Comparison of ENCODE assay signal across 18 mouse cellular contexts in the genomic region with DNA sequence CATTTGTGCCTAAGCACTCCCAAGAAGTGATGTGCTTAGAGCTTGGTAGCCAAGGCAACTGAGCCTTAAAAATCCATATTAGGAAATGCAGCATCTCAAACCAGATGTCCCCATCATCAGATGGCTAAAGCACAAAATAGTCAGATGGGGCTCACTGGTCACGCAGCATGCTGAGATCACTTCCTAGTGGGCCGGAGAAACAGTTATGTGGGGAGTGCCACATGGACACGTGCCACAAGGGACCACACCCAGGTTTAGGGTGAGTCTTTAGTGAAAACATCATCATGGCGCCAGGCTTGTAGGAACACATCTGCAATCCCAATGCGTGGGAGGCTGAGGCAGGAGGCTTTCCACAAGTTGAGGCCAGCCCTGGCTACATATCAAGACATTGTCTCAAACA. TPM values are rescaled to one million over a fixed set of nuclear protein-coding genes. Genes with fewer than 3 reads are reported as not detected.
"Had no signal": no experiment of that assay in that cellular context is flagged by ENCODE, and none has a peak within 500 bp of the region (broad histone marks: within the 10 kb centered on the region; RNA-seq: fewer than 3 reads in every experiment).

No protein-coding gene starts in this region.

- DNase-seq: cerebellum, postnatal 10 days; cerebellum, postnatal 14 days; cerebellum, postnatal 25 days; cerebellum, postnatal 36 days; embryo, embryonic 11 days; forebrain, postnatal 0 days; gastrocnemius, adult 2 months; gastrocnemius, postnatal 10 days; gastrocnemius, postnatal 14 days; gastrocnemius, postnatal 25 days; gastrocnemius, postnatal 36 days; heart, adult 11 months; heart, adult 18-20 months; heart, adult 2 months had no signal

RNA-seq across cellular contexts. Expression of gene Kcnq1, which starts 10.4 kb away (rescaled TPM):
- total RNA-seq: common myeloid progenitor, adult 5-6 weeks; granulocyte monocyte progenitor cell, adult 5-6 weeks had no signal

RNA-seq across cellular contexts. Expression of gene Trpm5, which starts 22.1 kb away (rescaled TPM):
- total RNA-seq: common myeloid progenitor, adult 5-6 weeks; gastrocnemius, adult 18-20 months; gastrocnemius, adult 2 months; gastrocnemius, adult 8-10 months; gastrocnemius, postnatal 36 days; granulocyte monocyte progenitor cell, adult 5-6 weeks; heart, adult 2 months had no signal
